Mouse (Mus musculus): Measurements from ENCODE around the gene B3gnt6.

DNA sequence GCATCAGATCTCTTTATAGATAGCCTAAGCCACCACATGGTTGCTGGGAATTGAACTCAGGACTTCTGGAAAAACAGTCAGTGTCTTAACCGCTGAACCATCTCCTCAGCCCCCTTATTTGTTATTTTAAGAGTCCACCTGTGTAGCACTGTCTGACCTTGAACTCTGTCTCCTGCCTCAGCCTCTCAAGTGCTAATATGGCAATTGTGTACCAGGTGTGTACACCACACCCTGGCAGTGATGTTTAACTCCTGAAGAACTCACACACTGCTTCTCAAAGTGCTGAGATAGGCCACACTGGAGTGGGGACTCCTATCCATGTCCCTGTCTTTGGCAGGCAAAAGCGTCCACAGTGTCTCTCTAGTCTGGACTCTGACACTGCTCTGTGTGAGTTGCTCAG, 10.6 kb downstream of the B3gnt6 start:
- TF ChIP-seq CTCF (IDR thresholded peaks at IDR 0.05; ENCODE audit: extremely low read depth, insufficient read depth, low read length), result no peak
- TF ChIP-seq POLR2A (IDR thresholded peaks at IDR 0.05; ENCODE audit: extremely low read depth, insufficient read depth, low read length), result no peak
